In genomic region chr5:33512253-33512884, GRCm38 (mm10) we compare ENCODE assay signal across 10 mouse cellular contexts.
DNase-seq lines count a peak whose midpoint lies in the region; ATAC-seq and TF ChIP-seq lines count a peak whose summit lies in the region.
"Had no signal": no experiment of that assay in that cellular context is flagged by ENCODE, and none has a peak within 500 bp of the region (broad histone marks: within the 10 kb centered on the region; RNA-seq: fewer than 3 reads in every experiment).

No protein-coding gene starts in this region.

- H3K27ac ChIP-seq in heart, embryonic 13.5 days (replicated peaks) = no peak overlapping the region
- H3K27ac ChIP-seq in forebrain, embryonic 10.5 days = peak overlapping the region; percentile 78
- no peak overlapping the region for H3K27ac ChIP-seq in hindbrain, postnatal 0 days
- H3K27ac ChIP-seq in neural tube, embryonic 14.5 days (ENCODE audit: low read depth, low read length) = no peak overlapping the region

- DNase-seq in heart, adult 8-10 months (ENCODE audit: low spot score) = no peak
- DNase-seq in forebrain, embryonic 10.5 days (ENCODE audit: extremely low spot score, low spot score) = no peak
- DNase-seq in hindbrain, postnatal 0 days (ENCODE audit: low spot score) = no peak
- DNase-seq in ovary, postnatal 10 days (ENCODE audit: low spot score) = no peak
- no peak for DNase-seq in layer of hippocampus, adult 18-20 months (ENCODE audit: low spot score in 2 of 2)
- no peak for DNase-seq in heart, postnatal 4 days
- DNase-seq: lung, embryonic 14.5 days had no signal

- TF ChIP-seq CTCF in hindbrain, postnatal 0 days (IDR thresholded peaks at IDR 0.05; ENCODE audit: low read depth) = no peak

- H3K4me1 ChIP-seq in heart, embryonic 13.5 days = peaks cover 4% of the 10 kb centered on the region; the same call in 1 of the 2 replicates
- peaks cover 26% of the 10 kb centered on the region for H3K4me1 ChIP-seq in forebrain, embryonic 10.5 days
- H3K4me1 ChIP-seq in hindbrain, postnatal 0 days (ENCODE audit: insufficient read depth, low read length) = peaks cover 11% of the 10 kb centered on the region
- peaks cover 8% of the 10 kb centered on the region; the same call in 1 of the 2 replicates for H3K4me1 ChIP-seq in neural tube, embryonic 14.5 days (ENCODE audit: control insufficient read depth, insufficient read depth, low read length)

- H3K36me3 ChIP-seq in heart, embryonic 13.5 days = no peaks in the 10 kb centered on the region
- no peaks in the 10 kb centered on the region for H3K36me3 ChIP-seq in forebrain, embryonic 10.5 days (replicated peaks)
- no peaks in the 10 kb centered on the region for H3K36me3 ChIP-seq in hindbrain, postnatal 0 days (ENCODE audit: insufficient read depth, low read length)
- H3K36me3 ChIP-seq in neural tube, embryonic 14.5 days (ENCODE audit: control insufficient read depth, insufficient read depth, low read length) = no peaks in the 10 kb centered on the region

- H3K9me3 ChIP-seq in heart, embryonic 13.5 days = no peaks in the 10 kb centered on the region
- no peaks in the 10 kb centered on the region for H3K9me3 ChIP-seq in forebrain, embryonic 10.5 days
- no peaks in the 10 kb centered on the region for H3K9me3 ChIP-seq in hindbrain, postnatal 0 days (ENCODE audit: low read length)
- no peaks in the 10 kb centered on the region for H3K9me3 ChIP-seq in neural tube, embryonic 14.5 days (ENCODE audit: control insufficient read depth, low read length)

- no peak overlapping the region for H3K9ac ChIP-seq in heart, embryonic 13.5 days
- no peak overlapping the region for H3K9ac ChIP-seq in hindbrain, postnatal 0 days (replicated peaks; ENCODE audit: low read length)
- H3K9ac ChIP-seq in neural tube, embryonic 14.5 days (replicated peaks; ENCODE audit: low read depth, low read length) = no peak overlapping the region
- H3K9ac ChIP-seq: lung, embryonic 14.5 days had no signal

- no peak for ATAC-seq in heart, embryonic 13.5 days (ENCODE audit: extremely low read depth, insufficient number of reproducible peaks, low FRiP score, low TSS enrichment)
- peak; percentile 34 for ATAC-seq in hindbrain, postnatal 0 days
- peak; percentile 71; the same call in 1 of the 2 replicates for ATAC-seq in neural tube, embryonic 14.5 days (ENCODE audit: low read depth)
- ATAC-seq: intestine, postnatal 0 days had no signal

- no peak overlapping the region for H3K4me3 ChIP-seq in heart, embryonic 13.5 days
- H3K4me3 ChIP-seq in forebrain, embryonic 10.5 days = peak overlapping the region; percentile 36
- no peak overlapping the region for H3K4me3 ChIP-seq in hindbrain, postnatal 0 days (ENCODE audit: low read length)
- no peak overlapping the region for H3K4me3 ChIP-seq in neural tube, embryonic 14.5 days (ENCODE audit: low read depth, low read length)

- H3K4me2 ChIP-seq in heart, embryonic 13.5 days = peak overlapping the region; percentile 31; the same call in 1 of the 2 replicates
- H3K4me2 ChIP-seq in hindbrain, postnatal 0 days (ENCODE audit: low read depth, low read length) = peak overlapping the region; percentile 40
- H3K4me2 ChIP-seq in neural tube, embryonic 14.5 days (ENCODE audit: low read depth, low read length) = peak overlapping the region; percentile 32
- H3K4me2 ChIP-seq: lung, embryonic 14.5 days had no signal

- peaks cover 32% of the 10 kb centered on the region for H3K27me3 ChIP-seq in heart, embryonic 13.5 days (replicated peaks)
- peaks cover 81% of the 10 kb centered on the region for H3K27me3 ChIP-seq in forebrain, embryonic 10.5 days (ENCODE audit: poor library complexity, severe bottlenecking)
- no peaks in the 10 kb centered on the region for H3K27me3 ChIP-seq in hindbrain, postnatal 0 days (ENCODE audit: insufficient read depth, low read length)
- 0 out of 2 replicates have a peak, but pooled peaks cover 6% of the 10 kb centered on the region for H3K27me3 ChIP-seq in neural tube, embryonic 14.5 days (ENCODE audit: control insufficient read depth, insufficient read depth, low read length)

- WGBS in heart, embryonic 13.5 days = 41% methylated on average over 22 of the region's 22 CpGs
- 40% methylated on average over 22 of the region's 22 CpGs for WGBS in forebrain, embryonic 10.5 days
- WGBS in hindbrain, postnatal 0 days = 17% methylated on average over 22 of the region's 22 CpGs
- 25% methylated on average over 22 of the region's 22 CpGs for WGBS in neural tube, embryonic 14.5 days
